Mouse (Mus musculus): ENCODE measurements around the gene Tbc1d15. TPM values are rescaled to one million over a fixed set of nuclear protein-coding genes. Genes with fewer than 3 reads are reported as not detected.
"Not testable (repeated sequence)": the region's sequence is repeated elsewhere in the genome, so short reads cannot be mapped to it uniquely, and the experiment has no call there.

The Tbc1d15 gene
- polyA plus RNA-seq, 1 experiment: 6.2 TPM

- TF ChIP-seq POLR2A (IDR thresholded peaks at IDR 0.05; ENCODE audit: low read depth, low read length) (no peak), CTCF (IDR thresholded peaks at IDR 0.05; ENCODE audit: extremely low read depth, insufficient read length, insufficient replicate concordance, low read depth, low read length) (no peak)
- Histone ChIP-seq H3K27me3 (ENCODE audit: control insufficient read depth, insufficient read depth, low read length) (no peaks in the 10 kb centered on the region), H3K36me3 (ENCODE audit: control insufficient read depth, insufficient read depth, low read length) (no peaks in the 10 kb centered on the region), H3K4me1 (ENCODE audit: control insufficient read depth, insufficient read depth, insufficient read length, low read length) (no peaks in the 10 kb centered on the region), H3K4me3 (ENCODE audit: low read depth, low read length) (no peak overlapping the region), H3K27ac (ENCODE audit: insufficient read depth, low read depth, low read length) (no peak overlapping the region)
- 80% methylated on average over 1 of the region's 1 CpGs for WGBS
Measured at GRCm38 (mm10) chr10:115187390-115187789, 63.9 kb downstream of the Tbc1d15 start.

GRCm38 (mm10) chr10:115184697-115185096 is 66.6 kb downstream of the Tbc1d15 start, which contains the start of gene Tph2:
Tph2 (minus strand) TSS chr10:115185022.
- H3K27ac ChIP-seq (ENCODE audit: insufficient read depth, low read depth, low read length): no peak within 1 kb of the TSS
- TF ChIP-seq POLR2A (IDR thresholded peaks at IDR 0.05; ENCODE audit: low read depth, low read length) (no peak), CTCF (IDR thresholded peaks at IDR 0.05; ENCODE audit: extremely low read depth, insufficient read length, insufficient replicate concordance, low read depth, low read length) (0 out of 2 replicates have a peak, but pooled peaks have one; percentile 35)
- H3K4me1 ChIP-seq (ENCODE audit: control insufficient read depth, insufficient read depth, insufficient read length, low read length): no peaks in the 10 kb centered on the region
- H3K4me3 ChIP-seq (ENCODE audit: low read depth, low read length): no peak within 1 kb of the TSS
- no peaks in the 10 kb centered on the region for H3K27me3 ChIP-seq (ENCODE audit: control insufficient read depth, insufficient read depth, low read length)
- 10% methylated on average over 9 of the region's 9 CpGs for WGBS
- no peaks in the 10 kb centered on the region for H3K36me3 ChIP-seq (ENCODE audit: control insufficient read depth, insufficient read depth, low read length)

GRCm38 (mm10) chr10:115181034-115181433 is 70.2 kb downstream of the Tbc1d15 start:
- 50% methylated on average over 3 of the region's 3 CpGs for WGBS
- no peaks in the 10 kb centered on the region for H3K4me1 ChIP-seq (ENCODE audit: control insufficient read depth, insufficient read depth, insufficient read length, low read length)
- H3K27me3 ChIP-seq (ENCODE audit: control insufficient read depth, insufficient read depth, low read length): no peaks in the 10 kb centered on the region
- H3K27ac ChIP-seq (ENCODE audit: insufficient read depth, low read depth, low read length): no peak overlapping the region
- no peak for TF ChIP-seq CTCF (IDR thresholded peaks at IDR 0.05; ENCODE audit: extremely low read depth, insufficient read length, insufficient replicate concordance, low read depth, low read length)
- no peak for TF ChIP-seq POLR2A (IDR thresholded peaks at IDR 0.05; ENCODE audit: low read depth, low read length)
- H3K36me3 ChIP-seq (ENCODE audit: control insufficient read depth, insufficient read depth, low read length): no peaks in the 10 kb centered on the region
- no peak overlapping the region for H3K4me3 ChIP-seq (ENCODE audit: low read depth, low read length)

GRCm38 (mm10) chr10:115178019-115178418 is 73.2 kb downstream of the Tbc1d15 start:
- H3K27ac ChIP-seq (ENCODE audit: insufficient read depth, low read depth, low read length); H3K27me3 ChIP-seq (ENCODE audit: control insufficient read depth, insufficient read depth, low read length); H3K4me1 ChIP-seq (ENCODE audit: control insufficient read depth, insufficient read depth, insufficient read length, low read length); H3K36me3 ChIP-seq (ENCODE audit: control insufficient read depth, insufficient read depth, low read length); H3K4me3 ChIP-seq (ENCODE audit: low read depth, low read length): not testable (repeated sequence)
- WGBS: 65% methylated on average over 6 of the region's 6 CpGs

GRCm38 (mm10) chr10:115175591-115175991 is 75.7 kb downstream of the Tbc1d15 start:
- no peak overlapping the region for H3K4me3 ChIP-seq (ENCODE audit: low read depth, low read length)
- 22% methylated on average over 12 of the region's 12 CpGs for WGBS
- H3K27ac ChIP-seq (ENCODE audit: insufficient read depth, low read depth, low read length): no peak overlapping the region

GRCm38 (mm10) chr10:115173336-115173735 is 77.9 kb downstream of the Tbc1d15 start:
- H3K27me3 ChIP-seq (ENCODE audit: control insufficient read depth, insufficient read depth, low read length): no peaks in the 10 kb centered on the region
- H3K36me3 ChIP-seq (ENCODE audit: control insufficient read depth, insufficient read depth, low read length): no peaks in the 10 kb centered on the region
- TF ChIP-seq POLR2A (IDR thresholded peaks at IDR 0.05; ENCODE audit: low read depth, low read length): no peak
- TF ChIP-seq CTCF (IDR thresholded peaks at IDR 0.05; ENCODE audit: extremely low read depth, insufficient read length, insufficient replicate concordance, low read depth, low read length): no peak
- no peak overlapping the region for H3K27ac ChIP-seq (ENCODE audit: insufficient read depth, low read depth, low read length)
- H3K4me3 ChIP-seq (ENCODE audit: low read depth, low read length): no peak overlapping the region
- no peaks in the 10 kb centered on the region for H3K4me1 ChIP-seq (ENCODE audit: control insufficient read depth, insufficient read depth, insufficient read length, low read length)
- WGBS: 75% methylated on average over 10 of the region's 10 CpGs

More at GRCm38 (mm10) chr10:115175591-115175991, 75.7 kb downstream of the Tbc1d15 start:
- no peak for TF ChIP-seq POLR2A (IDR thresholded peaks at IDR 0.05; ENCODE audit: low read depth, low read length)
- TF ChIP-seq CTCF (IDR thresholded peaks at IDR 0.05; ENCODE audit: extremely low read depth, insufficient read length, insufficient replicate concordance, low read depth, low read length): no peak
- H3K4me1 ChIP-seq (ENCODE audit: control insufficient read depth, insufficient read depth, insufficient read length, low read length): no peaks in the 10 kb centered on the region
- H3K27me3 ChIP-seq (ENCODE audit: control insufficient read depth, insufficient read depth, low read length): no peaks in the 10 kb centered on the region
- H3K36me3 ChIP-seq (ENCODE audit: control insufficient read depth, insufficient read depth, low read length): no peaks in the 10 kb centered on the region

GRCm38 (mm10) chr10:115171351-115171818 is 79.9 kb downstream of the Tbc1d15 start:
- Histone ChIP-seq H3K27ac (ENCODE audit: insufficient read depth, low read depth, low read length) (no peak overlapping the region), H3K36me3 (ENCODE audit: control insufficient read depth, insufficient read depth, low read length) (no peaks in the 10 kb centered on the region), H3K27me3 (ENCODE audit: control insufficient read depth, insufficient read depth, low read length) (no peaks in the 10 kb centered on the region), H3K4me1 (ENCODE audit: control insufficient read depth, insufficient read depth, insufficient read length, low read length) (no peaks in the 10 kb centered on the region), H3K4me3 (ENCODE audit: low read depth, low read length) (no peak overlapping the region)
- TF ChIP-seq POLR2A (IDR thresholded peaks at IDR 0.05; ENCODE audit: low read depth, low read length) (no peak), CTCF (IDR thresholded peaks at IDR 0.05; ENCODE audit: extremely low read depth, insufficient read length, insufficient replicate concordance, low read depth, low read length) (no peak)
- 31% methylated on average over 8 of the region's 8 CpGs for WGBS
